Mouse (Mus musculus) embryonic fibroblast, embryonic 13.5 days (primary cell): ENCODE results near the gene Prdm16.

Source experiments
- CTCF ChIP-seq: IDR thresholded peaks from 2 replicates; pipeline ENCODE4 v1.5.1; 2011; ENCODE audit warnings: mild to moderate bottlenecking, control low read depth, low read length, moderate library complexity, borderline replicate concordance; ENCODE audit not compliant: insufficient read depth
- POLR2A ChIP-seq: IDR thresholded peaks from 2 replicates; pipeline ENCODE4 v1.6.1; 2011; ENCODE audit warnings: low read depth, mild to moderate bottlenecking, control low read depth, low read length, moderate library complexity

- no peak for TF ChIP-seq CTCF
- TF ChIP-seq POLR2A = no peak
Observed at GRCm38 (mm10) chr4:154279481-154279880, 357.2 kb downstream of the Prdm16 start.
